Mouse (Mus musculus): ENCODE measurements around the gene 4930412O13Rik.

DNA sequence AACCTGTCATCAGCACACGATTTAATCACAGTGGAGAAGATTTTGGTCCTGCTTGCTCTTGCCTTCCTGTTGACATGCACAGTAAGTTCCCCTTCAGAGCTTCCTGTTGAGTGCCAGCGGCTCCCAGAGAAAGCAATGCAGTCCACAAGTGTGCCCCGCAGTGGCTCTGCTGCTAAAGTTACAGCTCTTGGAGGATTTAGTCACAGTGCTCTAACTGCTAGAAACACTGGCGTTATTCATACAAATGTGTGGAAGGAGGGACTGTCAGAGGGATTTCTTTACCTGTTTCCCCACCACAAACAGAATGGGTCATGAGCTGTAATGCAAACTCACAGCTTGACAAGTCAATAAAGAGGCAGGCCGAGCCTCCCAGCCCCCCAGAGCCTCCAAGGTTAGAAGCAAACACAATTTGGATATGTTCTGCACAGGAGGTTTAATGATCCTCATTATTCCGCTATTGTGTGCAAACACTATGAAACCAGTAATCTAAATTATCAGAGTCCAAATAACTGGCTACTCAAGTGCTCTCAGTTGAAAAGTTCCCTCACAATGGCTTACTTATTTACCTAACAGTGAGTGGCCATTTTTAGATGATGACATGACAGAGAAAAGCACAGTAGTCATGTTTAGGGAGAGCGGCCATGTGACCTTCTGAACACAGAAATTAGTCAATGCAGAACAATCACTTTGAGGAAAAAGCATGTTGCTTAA is 45.3 kb downstream of the 4930412O13Rik start:
- TF ChIP-seq POLR2A (IDR thresholded peaks at IDR 0.05; ENCODE audit: extremely low read depth, insufficient read depth, low read length) (no peak), CTCF (IDR thresholded peaks at IDR 0.05; ENCODE audit: extremely low read depth, insufficient read depth, low read length) (no peak)

Data from cortical plate, adult 2 months (tissue).